Mouse (Mus musculus): ENCODE measurements around the gene Aff1. TPM values are rescaled to one million over a fixed set of nuclear protein-coding genes. Genes with fewer than 3 reads are reported as not detected.

The Aff1 gene
- polyA plus RNA-seq, 1 experiment from 2014 or later, result 8.2 TPM

- ATAC-seq (ENCODE audit: low read depth), result no peak
- Histone ChIP-seq H3K4me2 (ENCODE audit: low read depth, low read length) (no peak overlapping the region), H3K9me3 (ENCODE audit: control insufficient read depth, low read length) (no peaks in the 10 kb centered on the region), H3K27ac (replicated peaks; ENCODE audit: low read depth, low read length) (no peak overlapping the region), H3K4me1 (ENCODE audit: control insufficient read depth, insufficient read depth, low read length) (no peaks in the 10 kb centered on the region), H3K27me3 (replicated peaks; ENCODE audit: control insufficient read depth, insufficient read depth, low read length) (no peaks in the 10 kb centered on the region), H3K9ac (ENCODE audit: low read depth, low read length) (no peak overlapping the region), H3K36me3 (ENCODE audit: control insufficient read depth, insufficient read depth, low read length) (no peaks in the 10 kb centered on the region), H3K4me3 (ENCODE audit: low read depth, low read length) (no peak overlapping the region)
- 68% methylated on average over 9 of the region's 9 CpGs for WGBS
- no peak for DNase-seq (ENCODE audit: low spot score)
Observed at GRCm38 (mm10) chr5:103664932-103665331, 27.2 kb upstream of the Aff1 start.

GRCm38 (mm10) chr5:103665876-103666275 lies 26.3 kb upstream of the Aff1 start:
- WGBS, result 79% methylated on average over 2 of the region's 2 CpGs

GRCm38 (mm10) chr5:103671858-103672257 lies 20.3 kb upstream of the Aff1 start:
- Histone ChIP-seq H3K36me3 (ENCODE audit: control insufficient read depth, insufficient read depth, low read length) (no peaks in the 10 kb centered on the region), H3K27ac (replicated peaks; ENCODE audit: low read depth, low read length) (no peak overlapping the region), H3K4me2 (ENCODE audit: low read depth, low read length) (no peak overlapping the region), H3K4me3 (ENCODE audit: low read depth, low read length) (no peak overlapping the region), H3K9me3 (ENCODE audit: control insufficient read depth, low read length) (no peaks in the 10 kb centered on the region), H3K4me1 (ENCODE audit: control insufficient read depth, insufficient read depth, low read length) (no peaks in the 10 kb centered on the region), H3K27me3 (replicated peaks; ENCODE audit: control insufficient read depth, insufficient read depth, low read length) (0 out of 2 replicates have a peak, but pooled peaks cover 4% of the 10 kb centered on the region), H3K9ac (ENCODE audit: low read depth, low read length) (no peak overlapping the region)
- ATAC-seq (ENCODE audit: low read depth) (no peak), DNase-seq (ENCODE audit: low spot score) (no peak)
- WGBS, result 55% methylated on average over 3 of the region's 3 CpGs

More at GRCm38 (mm10) chr5:103665876-103666275, 26.3 kb upstream of the Aff1 start:
- Histone ChIP-seq H3K4me1 (ENCODE audit: control insufficient read depth, insufficient read depth, low read length) (no peaks in the 10 kb centered on the region), H3K27me3 (replicated peaks; ENCODE audit: control insufficient read depth, insufficient read depth, low read length) (no peaks in the 10 kb centered on the region), H3K4me3 (ENCODE audit: low read depth, low read length) (no peak overlapping the region), H3K27ac (replicated peaks; ENCODE audit: low read depth, low read length) (no peak overlapping the region), H3K4me2 (ENCODE audit: low read depth, low read length) (no peak overlapping the region), H3K9me3 (ENCODE audit: control insufficient read depth, low read length) (no peaks in the 10 kb centered on the region), H3K9ac (ENCODE audit: low read depth, low read length) (no peak overlapping the region), H3K36me3 (ENCODE audit: control insufficient read depth, insufficient read depth, low read length) (no peaks in the 10 kb centered on the region)
- ATAC-seq (ENCODE audit: low read depth) (no peak), DNase-seq (ENCODE audit: low spot score) (no peak)

GRCm38 (mm10) chr5:103673611-103674010 lies 18.6 kb upstream of the Aff1 start:
- ATAC-seq (ENCODE audit: low read depth) (no peak), DNase-seq (ENCODE audit: low spot score) (no peak)
- Histone ChIP-seq H3K27me3 (replicated peaks; ENCODE audit: control insufficient read depth, insufficient read depth, low read length) (0 out of 2 replicates have a peak, but pooled peaks cover 4% of the 10 kb centered on the region), H3K9ac (ENCODE audit: low read depth, low read length) (no peak overlapping the region), H3K27ac (replicated peaks; ENCODE audit: low read depth, low read length) (no peak overlapping the region), H3K4me2 (ENCODE audit: low read depth, low read length) (no peak overlapping the region), H3K9me3 (ENCODE audit: control insufficient read depth, low read length) (no peaks in the 10 kb centered on the region), H3K4me1 (ENCODE audit: control insufficient read depth, insufficient read depth, low read length) (no peaks in the 10 kb centered on the region), H3K36me3 (ENCODE audit: control insufficient read depth, insufficient read depth, low read length) (no peaks in the 10 kb centered on the region), H3K4me3 (ENCODE audit: low read depth, low read length) (no peak overlapping the region)
- 78% methylated on average over 4 of the region's 4 CpGs for WGBS

GRCm38 (mm10) chr5:103674482-103674881 lies 17.7 kb upstream of the Aff1 start:
- H3K9me3 ChIP-seq (ENCODE audit: control insufficient read depth, low read length), result no peaks in the 10 kb centered on the region
- H3K4me3 ChIP-seq (ENCODE audit: low read depth, low read length), result no peak overlapping the region
- DNase-seq (ENCODE audit: low spot score) (peak; percentile 87), ATAC-seq (ENCODE audit: low read depth) (peak; percentile 54; the same call in 1 of the 2 replicates)
- no peak overlapping the region for H3K4me2 ChIP-seq (ENCODE audit: low read depth, low read length)
- no peaks in the 10 kb centered on the region for H3K36me3 ChIP-seq (ENCODE audit: control insufficient read depth, insufficient read depth, low read length)
- WGBS, result 33% methylated on average over 6 of the region's 6 CpGs
- H3K4me1 ChIP-seq (ENCODE audit: control insufficient read depth, insufficient read depth, low read length), result no peaks in the 10 kb centered on the region
- 0 out of 2 replicates have a peak, but pooled peaks cover 4% of the 10 kb centered on the region for H3K27me3 ChIP-seq (replicated peaks; ENCODE audit: control insufficient read depth, insufficient read depth, low read length)
- H3K27ac ChIP-seq (replicated peaks; ENCODE audit: low read depth, low read length), result 0 out of 2 replicates have a peak overlapping the region, but pooled peaks have one; percentile 0
- no peak overlapping the region for H3K9ac ChIP-seq (ENCODE audit: low read depth, low read length)

- Histone ChIP-seq H3K4me3 (ENCODE audit: low read depth, low read length) (no peak overlapping the region), H3K9me3 (ENCODE audit: control insufficient read depth, low read length) (no peaks in the 10 kb centered on the region), H3K27me3 (replicated peaks; ENCODE audit: control insufficient read depth, insufficient read depth, low read length) (0 out of 2 replicates have a peak, but pooled peaks cover 3% of the 10 kb centered on the region), H3K36me3 (ENCODE audit: control insufficient read depth, insufficient read depth, low read length) (no peaks in the 10 kb centered on the region), H3K27ac (replicated peaks; ENCODE audit: low read depth, low read length) (no peak overlapping the region), H3K4me2 (ENCODE audit: low read depth, low read length) (no peak overlapping the region), H3K9ac (ENCODE audit: low read depth, low read length) (no peak overlapping the region), H3K4me1 (ENCODE audit: control insufficient read depth, insufficient read depth, low read length) (no peaks in the 10 kb centered on the region)
- no peak for DNase-seq (ENCODE audit: low spot score)
- no peak for ATAC-seq (ENCODE audit: low read depth)
- WGBS, result 81% methylated on average over 6 of the region's 6 CpGs
Observed at GRCm38 (mm10) chr5:103676289-103676881, 15.8 kb upstream of the Aff1 start.

GRCm38 (mm10) chr5:103677894-103678293 lies 14.3 kb upstream of the Aff1 start:
- DNase-seq (ENCODE audit: low spot score), result no peak
- Histone ChIP-seq H3K4me3 (ENCODE audit: low read depth, low read length) (no peak overlapping the region), H3K4me2 (ENCODE audit: low read depth, low read length) (no peak overlapping the region), H3K4me1 (ENCODE audit: control insufficient read depth, insufficient read depth, low read length) (no peaks in the 10 kb centered on the region), H3K36me3 (ENCODE audit: control insufficient read depth, insufficient read depth, low read length) (no peaks in the 10 kb centered on the region), H3K27ac (replicated peaks; ENCODE audit: low read depth, low read length) (no peak overlapping the region), H3K9ac (ENCODE audit: low read depth, low read length) (no peak overlapping the region), H3K27me3 (replicated peaks; ENCODE audit: control insufficient read depth, insufficient read depth, low read length) (no peaks in the 10 kb centered on the region), H3K9me3 (ENCODE audit: control insufficient read depth, low read length) (no peaks in the 10 kb centered on the region)
- 63% methylated on average over 6 of the region's 6 CpGs for WGBS
- ATAC-seq (ENCODE audit: low read depth), result no peak

GRCm38 (mm10) chr5:103678974-103679373 lies 13.2 kb upstream of the Aff1 start:
- Histone ChIP-seq H3K27me3 (replicated peaks; ENCODE audit: control insufficient read depth, insufficient read depth, low read length) (no peaks in the 10 kb centered on the region), H3K9ac (ENCODE audit: low read depth, low read length) (no peak overlapping the region), H3K9me3 (ENCODE audit: control insufficient read depth, low read length) (no peaks in the 10 kb centered on the region), H3K4me1 (ENCODE audit: control insufficient read depth, insufficient read depth, low read length) (no peaks in the 10 kb centered on the region), H3K27ac (replicated peaks; ENCODE audit: low read depth, low read length) (no peak overlapping the region), H3K4me3 (ENCODE audit: low read depth, low read length) (no peak overlapping the region), H3K36me3 (ENCODE audit: control insufficient read depth, insufficient read depth, low read length) (no peaks in the 10 kb centered on the region), H3K4me2 (ENCODE audit: low read depth, low read length) (no peak overlapping the region)
- no peak for DNase-seq (ENCODE audit: low spot score)
- WGBS, result 95% methylated on average over 5 of the region's 5 CpGs
- ATAC-seq (ENCODE audit: low read depth), result no peak

GRCm38 (mm10) chr5:103680381-103680780 lies 11.8 kb upstream of the Aff1 start:
- DNase-seq (ENCODE audit: low spot score) (peak; percentile 62), ATAC-seq (ENCODE audit: low read depth) (no peak)
- H3K27me3 ChIP-seq (replicated peaks; ENCODE audit: control insufficient read depth, insufficient read depth, low read length), result no peaks in the 10 kb centered on the region
- H3K4me2 ChIP-seq (ENCODE audit: low read depth, low read length), result no peak overlapping the region
- no peaks in the 10 kb centered on the region for H3K9me3 ChIP-seq (ENCODE audit: control insufficient read depth, low read length)
- H3K4me1 ChIP-seq (ENCODE audit: control insufficient read depth, insufficient read depth, low read length), result no peaks in the 10 kb centered on the region
- H3K9ac ChIP-seq (ENCODE audit: low read depth, low read length), result no peak overlapping the region
- H3K27ac ChIP-seq (replicated peaks; ENCODE audit: low read depth, low read length), result no peak overlapping the region
- WGBS, result 48% methylated on average over 4 of the region's 4 CpGs
- H3K36me3 ChIP-seq (ENCODE audit: control insufficient read depth, insufficient read depth, low read length), result no peaks in the 10 kb centered on the region
- no peak overlapping the region for H3K4me3 ChIP-seq (ENCODE audit: low read depth, low read length)

Data from embryonic facial prominence, embryonic 14.5 days (tissue).